Mouse (Mus musculus) adrenal gland, postnatal 14 days (tissue): ENCODE data around the gene Xdh. TPM values are rescaled to one million over a fixed set of nuclear protein-coding genes. Genes with fewer than 3 reads are reported as not detected.
"Not testable (repeated sequence)": the region's sequence is repeated elsewhere in the genome, so short reads cannot be mapped to it uniquely, and the experiment has no call there.

Source experiments
- DNase-seq: peaks from one replicate; pipeline ENCODE4 v3.0.0; 2021; ENCODE audit warnings: mixed read lengths
- total RNA-seq: library from RNA; stranded (reverse); gene quantifications from 2 replicates; pipeline ENCODE4 v1.2.3, GENCODE M21; 2021

Gene Xdh
- total RNA-seq, 1 experiment from 2014 or later: 210 TPM

- no peak for DNase-seq
Observed at GRCm38 (mm10) chr17:73881295-73881694, 68.7 kb downstream of the Xdh start.

- DNase-seq: no peak
Observed at GRCm38 (mm10) chr17:73880286-73880685, 69.7 kb downstream of the Xdh start.

GRCm38 (mm10) chr17:73879262-73879916 is 70.6 kb downstream of the Xdh start:
- DNase-seq: no peak

- no peak for DNase-seq
Observed at GRCm38 (mm10) chr17:73875674-73876073, 74.3 kb downstream of the Xdh start.

GRCm38 (mm10) chr17:73875268-73875667 is 74.7 kb downstream of the Xdh start:
- DNase-seq: no peak

GRCm38 (mm10) chr17:73870956-73871605 is 78.9 kb downstream of the Xdh start:
- no peak for DNase-seq

GRCm38 (mm10) chr17:73869008-73869685 is 80.8 kb downstream of the Xdh start:
- no peak for DNase-seq

- DNase-seq: no peak
Observed at GRCm38 (mm10) chr17:73853717-73854116, 96.3 kb downstream of the Xdh start.

- peak; percentile 34 for DNase-seq
Observed at GRCm38 (mm10) chr17:73853041-73853440, 97.0 kb downstream of the Xdh start.

- DNase-seq: no peak
Observed at GRCm38 (mm10) chr17:73847399-73847798, 102.6 kb downstream of the Xdh start.

- no peak for DNase-seq
Observed at GRCm38 (mm10) chr17:73845632-73846031, 104.4 kb downstream of the Xdh start.

GRCm38 (mm10) chr17:73842963-73843362 is 107.0 kb downstream of the Xdh start:
- no peak for DNase-seq

- DNase-seq: not testable (repeated sequence)
Observed at GRCm38 (mm10) chr17:73839876-73840275, 110.1 kb downstream of the Xdh start.

- no peak for DNase-seq
Observed at GRCm38 (mm10) chr17:73839086-73839835, 110.7 kb downstream of the Xdh start.

GRCm38 (mm10) chr17:73837244-73837643 is 112.8 kb downstream of the Xdh start:
- DNase-seq: no peak

- DNase-seq: peak; percentile 44
Observed at GRCm38 (mm10) chr17:73836601-73837000, 113.4 kb downstream of the Xdh start.

Other genes with a start within 250 kb of the Xdh start
- gene Galnt14, start 239.7 kb downstream of the Xdh start, total RNA-seq: 0.89 and 1.7 TPM in 2 replicates
- gene Ehd3, start 146.1 kb downstream of the Xdh start, total RNA-seq: 72.5 and 74.0 TPM in 2 replicates
- gene Srd5a2, start 97.7 kb upstream of the Xdh start, total RNA-seq: 67.6 and 91.0 TPM in 2 replicates